Comparison of ENCODE assay signal across 14 mouse cellular contexts in the genomic region with DNA sequence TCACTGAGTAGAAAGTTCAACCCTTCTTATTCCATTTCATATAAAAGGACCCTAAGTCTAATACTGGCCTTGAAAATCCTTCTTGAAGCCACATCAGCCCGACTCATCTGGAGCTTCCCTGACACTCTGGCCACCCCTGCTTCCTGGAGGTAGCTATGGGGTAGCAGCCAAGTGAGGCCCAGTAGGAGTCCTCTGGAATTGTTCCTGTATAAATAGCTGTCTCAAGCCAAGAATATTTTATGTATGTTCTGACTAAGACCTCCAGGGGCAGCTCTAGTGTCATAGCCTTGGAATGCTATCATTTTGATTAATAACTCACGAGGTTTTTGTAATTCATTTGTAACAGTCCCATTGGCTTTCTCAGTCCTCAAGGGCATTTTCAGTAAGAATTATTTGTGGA.
DNase-seq lines count a peak whose midpoint lies in the region; ATAC-seq and TF ChIP-seq lines count a peak whose summit lies in the region.
"Had no signal": no experiment of that assay in that cellular context is flagged by ENCODE, and none has a peak within 500 bp of the region (broad histone marks: within the 10 kb centered on the region; RNA-seq: fewer than 3 reads in every experiment).

No protein-coding gene starts in this region.

- DNase-seq in lung, postnatal 0 days (ENCODE audit: low spot score): peak; percentile 39
- no peak for DNase-seq in lung, postnatal 14 days
- peak; percentile 66 to 87 for DNase-seq in adrenal gland, adult (ENCODE audit: inconsistent age in 2 of 2, low spot score in 1 of 2)
- DNase-seq in fibroblast of lung, adult 2 months (ENCODE audit: low read depth): peak; percentile 38
- no peak for DNase-seq in neural tube, embryonic 10.5 days (ENCODE audit: extremely low spot score, low spot score)
- no peak for DNase-seq in embryo, embryonic 9.5 days (ENCODE audit: extremely low spot score)
- DNase-seq in liver, embryonic 11.5 days (ENCODE audit: low spot score): no peak
- DNase-seq: cerebellum, postnatal 14 days; heart, postnatal 14 days had no signal

- H3K9me3 ChIP-seq in lung, postnatal 0 days (ENCODE audit: low read length): no peaks in the 10 kb centered on the region
- H3K9me3 ChIP-seq in liver, embryonic 11.5 days (ENCODE audit: control insufficient read depth, low read length): no peaks in the 10 kb centered on the region
- H3K9me3 ChIP-seq: embryonic facial prominence, embryonic 15.5 days; G1E; liver, embryonic 15.5 days had no signal

- no peak overlapping the region for H3K27ac ChIP-seq in lung, postnatal 0 days (ENCODE audit: low read length)
- H3K27ac ChIP-seq in liver, embryonic 11.5 days (ENCODE audit: low read depth, low read length): no peak overlapping the region
- H3K27ac ChIP-seq: embryonic facial prominence, embryonic 15.5 days; hindbrain, postnatal 0 days; liver, embryonic 15.5 days had no signal

- TF ChIP-seq CTCF in lung, postnatal 0 days (IDR thresholded peaks at IDR 0.05): no peak

- no peak overlapping the region for H3K4me2 ChIP-seq in lung, postnatal 0 days (replicated peaks; ENCODE audit: low read depth, low read length)
- no peak overlapping the region for H3K4me2 ChIP-seq in liver, embryonic 11.5 days
- H3K4me2 ChIP-seq: embryonic facial prominence, embryonic 15.5 days; liver, embryonic 15.5 days had no signal

- WGBS in lung, postnatal 0 days: 31% methylated on average over 2 of the region's 2 CpGs
- 62% methylated on average over 2 of the region's 2 CpGs for WGBS in liver, embryonic 11.5 days

- no peaks in the 10 kb centered on the region for H3K27me3 ChIP-seq in lung, postnatal 0 days (replicated peaks; ENCODE audit: insufficient read depth, low read length)
- no peaks in the 10 kb centered on the region for H3K27me3 ChIP-seq in liver, embryonic 11.5 days (replicated peaks; ENCODE audit: control insufficient read depth, insufficient read depth, low read length)
- H3K27me3 ChIP-seq: embryonic facial prominence, embryonic 15.5 days; liver, embryonic 15.5 days had no signal

- H3K36me3 ChIP-seq in lung, postnatal 0 days (ENCODE audit: insufficient read depth, low read length): no peaks in the 10 kb centered on the region
- no peaks in the 10 kb centered on the region for H3K36me3 ChIP-seq in liver, embryonic 11.5 days (ENCODE audit: control insufficient read depth, insufficient read depth, low read length)
- H3K36me3 ChIP-seq: embryonic facial prominence, embryonic 15.5 days; G1E; liver, embryonic 15.5 days had no signal

- TF ChIP-seq EP300 in lung, postnatal 0 days (IDR thresholded peaks at IDR 0.05): no peak

- H3K4me1 ChIP-seq in lung, postnatal 0 days (ENCODE audit: insufficient read depth, low read depth, low read length): no peaks in the 10 kb centered on the region; the same call in 1 of the 2 replicates
- no peaks in the 10 kb centered on the region for H3K4me1 ChIP-seq in liver, embryonic 11.5 days (replicated peaks; ENCODE audit: control insufficient read depth, insufficient read depth, low read length)
- H3K4me1 ChIP-seq: liver, embryonic 15.5 days had no signal

- H3K9ac ChIP-seq in lung, postnatal 0 days (replicated peaks; ENCODE audit: low read depth): no peak overlapping the region
- no peak overlapping the region for H3K9ac ChIP-seq in liver, embryonic 11.5 days (ENCODE audit: low read depth, low read length)
- H3K9ac ChIP-seq: embryonic facial prominence, embryonic 15.5 days; liver, embryonic 15.5 days had no signal

- no peak overlapping the region for H3K4me3 ChIP-seq in lung, postnatal 0 days (ENCODE audit: low read depth, low read length)
- H3K4me3 ChIP-seq in liver, embryonic 11.5 days (ENCODE audit: low read depth, low read length): no peak overlapping the region
- H3K4me3 ChIP-seq: embryonic facial prominence, embryonic 15.5 days; liver, embryonic 15.5 days had no signal

- no peak for ATAC-seq in lung, postnatal 0 days
- no peak for ATAC-seq in liver, embryonic 11.5 days (replicated peaks; ENCODE audit: low FRiP score)
- ATAC-seq: activated CD4-positive, CD25-positive, alpha-beta regulatory T cell, adult 4 months; hindbrain, postnatal 0 days had no signal

Comparison
In these comparisons a context has a peak if more than half of its experiments do, and no peak if none do; other contexts are left out.
1. DNase-seq: peak in lung, postnatal 0 days (single experiment), adrenal gland, adult (2 of 2) and fibroblast of lung, adult 2 months (single experiment); none in lung, postnatal 14 days (single experiment), neural tube, embryonic 10.5 days (single experiment), embryo, embryonic 9.5 days (single experiment) and liver, embryonic 11.5 days (single experiment).